Mouse (Mus musculus): ENCODE data around the gene Anapc15-ps. TPM values are rescaled to one million over a fixed set of nuclear protein-coding genes. Genes with fewer than 3 reads are reported as not detected.

Gene Anapc15-ps
- polyA plus RNA-seq, 1 experiment from 2014 or later: 0.45 TPM

DNA sequence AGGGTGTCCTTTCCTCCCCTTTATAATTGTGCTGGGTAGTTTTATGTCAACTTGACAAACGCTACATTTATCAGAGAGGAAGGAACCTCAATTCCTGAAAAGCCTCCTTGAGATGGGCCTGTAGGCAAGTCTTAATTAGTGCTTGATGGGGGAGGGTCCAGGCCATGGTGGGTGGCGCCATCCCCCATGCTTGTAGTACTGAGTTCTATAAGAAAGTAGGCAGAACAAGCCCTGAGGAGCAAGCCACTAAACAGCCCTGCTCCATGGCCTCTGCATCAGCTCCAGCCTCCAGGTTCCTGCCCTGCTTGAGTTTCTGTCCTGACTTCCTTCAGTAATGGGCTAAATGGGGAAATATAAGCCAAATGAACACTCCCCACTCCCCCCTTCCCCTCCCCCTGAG lies 5.4 kb upstream of the Anapc15-ps start:
- peaks cover 19% of the 10 kb centered on the region for H3K4me1 ChIP-seq
- H3K9me3 ChIP-seq: no peaks in the 10 kb centered on the region
- H3K36me3 ChIP-seq: no peaks in the 10 kb centered on the region
- no peak overlapping the region for H3K4me3 ChIP-seq
- ATAC-seq (ENCODE audit: borderline replicate concordance, extremely low read depth, low FRiP score, low TSS enrichment): no peak
- no peak overlapping the region for H3K9ac ChIP-seq
- no peak overlapping the region for H3K4me2 ChIP-seq
- no peaks in the 10 kb centered on the region for H3K27me3 ChIP-seq
- WGBS: 62% methylated on average over 2 of the region's 2 CpGs
- no peak overlapping the region for H3K27ac ChIP-seq

GRCm38 (mm10) chr10:95678241-95678640 lies 5.0 kb upstream of the Anapc15-ps start:
- WGBS: 45% methylated on average over 7 of the region's 7 CpGs
- Histone ChIP-seq H3K36me3 (no peaks in the 10 kb centered on the region), H3K4me1 (peaks cover 19% of the 10 kb centered on the region), H3K4me2 (no peak overlapping the region), H3K4me3 (no peak overlapping the region), H3K9me3 (no peaks in the 10 kb centered on the region), H3K27me3 (no peaks in the 10 kb centered on the region), H3K27ac (0 out of 2 replicates have a peak overlapping the region, but pooled peaks have one; percentile 20), H3K9ac (no peak overlapping the region)
- ATAC-seq (ENCODE audit: borderline replicate concordance, extremely low read depth, low FRiP score, low TSS enrichment): no peak

DNA sequence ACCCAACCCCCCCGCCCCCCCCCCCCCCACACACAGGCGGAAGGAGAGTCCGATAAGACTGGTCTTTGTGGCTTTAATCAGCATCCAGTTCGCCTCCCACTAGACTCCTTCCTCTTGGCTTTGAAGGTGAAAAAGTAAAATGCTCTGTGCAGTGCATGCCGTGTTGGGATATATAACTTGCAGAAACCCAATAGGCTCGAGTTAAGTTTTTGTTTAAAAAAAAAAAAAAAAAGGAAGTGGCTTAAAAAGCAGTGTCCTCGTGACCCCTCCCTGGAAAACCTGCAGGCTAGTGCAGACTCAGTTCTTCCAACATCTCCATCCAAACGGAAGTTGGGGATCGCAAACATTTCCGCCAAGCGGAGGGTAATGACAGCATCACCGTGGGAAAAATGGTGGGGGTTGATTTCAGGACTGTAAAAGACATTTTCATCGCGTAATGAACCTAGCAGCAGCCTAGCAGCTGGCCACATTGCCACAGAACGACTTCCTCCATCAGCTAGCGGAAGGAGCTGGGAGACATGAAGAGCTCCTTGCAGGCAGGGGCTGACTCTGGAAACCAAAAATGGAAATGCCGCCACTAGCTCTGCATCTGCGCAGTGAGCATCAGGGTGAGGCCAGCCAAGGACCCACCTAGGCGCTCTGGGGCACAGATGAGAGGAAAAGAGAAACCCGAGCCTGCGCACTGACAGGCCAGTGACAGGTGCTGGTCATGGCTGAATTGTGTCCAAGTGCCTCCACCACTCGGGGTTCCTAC lies 4.3 kb upstream of the Anapc15-ps start:
- Histone ChIP-seq H3K9me3 (no peaks in the 10 kb centered on the region), H3K27ac (0 out of 2 replicates have a peak overlapping the region, but pooled peaks have one; percentile 20), H3K4me3 (peak overlapping the region; percentile 24), H3K4me1 (peaks cover 19% of the 10 kb centered on the region), H3K9ac (no peak overlapping the region), H3K36me3 (no peaks in the 10 kb centered on the region), H3K27me3 (no peaks in the 10 kb centered on the region), H3K4me2 (peak overlapping the region; percentile 48)
- 0 out of 2 replicates have a peak, but pooled peaks have one; percentile 50 for ATAC-seq (ENCODE audit: borderline replicate concordance, extremely low read depth, low FRiP score, low TSS enrichment)
- WGBS: 25% methylated on average over 22 of the region's 22 CpGs

GRCm38 (mm10) chr10:95676991-95677355 lies 3.7 kb upstream of the Anapc15-ps start:
- Histone ChIP-seq H3K27me3 (no peaks in the 10 kb centered on the region), H3K4me1 (peaks cover 19% of the 10 kb centered on the region), H3K9me3 (no peaks in the 10 kb centered on the region), H3K4me2 (peak overlapping the region; percentile 48), H3K9ac (no peak overlapping the region), H3K36me3 (no peaks in the 10 kb centered on the region), H3K4me3 (no peak overlapping the region), H3K27ac (no peak overlapping the region)
- WGBS: 56% methylated on average over 5 of the region's 5 CpGs
- no peak for ATAC-seq (ENCODE audit: borderline replicate concordance, extremely low read depth, low FRiP score, low TSS enrichment)

GRCm38 (mm10) chr10:95676387-95676786 lies 3.1 kb upstream of the Anapc15-ps start:
- Histone ChIP-seq H3K4me1 (peaks cover 19% of the 10 kb centered on the region), H3K4me3 (no peak overlapping the region), H3K36me3 (no peaks in the 10 kb centered on the region), H3K9ac (no peak overlapping the region), H3K27me3 (no peaks in the 10 kb centered on the region), H3K27ac (no peak overlapping the region), H3K9me3 (no peaks in the 10 kb centered on the region), H3K4me2 (no peak overlapping the region)
- 87% methylated on average over 2 of the region's 2 CpGs for whole genome bisulfite sequencing
- ATAC-seq (ENCODE audit: borderline replicate concordance, extremely low read depth, low FRiP score, low TSS enrichment): no peak

DNA sequence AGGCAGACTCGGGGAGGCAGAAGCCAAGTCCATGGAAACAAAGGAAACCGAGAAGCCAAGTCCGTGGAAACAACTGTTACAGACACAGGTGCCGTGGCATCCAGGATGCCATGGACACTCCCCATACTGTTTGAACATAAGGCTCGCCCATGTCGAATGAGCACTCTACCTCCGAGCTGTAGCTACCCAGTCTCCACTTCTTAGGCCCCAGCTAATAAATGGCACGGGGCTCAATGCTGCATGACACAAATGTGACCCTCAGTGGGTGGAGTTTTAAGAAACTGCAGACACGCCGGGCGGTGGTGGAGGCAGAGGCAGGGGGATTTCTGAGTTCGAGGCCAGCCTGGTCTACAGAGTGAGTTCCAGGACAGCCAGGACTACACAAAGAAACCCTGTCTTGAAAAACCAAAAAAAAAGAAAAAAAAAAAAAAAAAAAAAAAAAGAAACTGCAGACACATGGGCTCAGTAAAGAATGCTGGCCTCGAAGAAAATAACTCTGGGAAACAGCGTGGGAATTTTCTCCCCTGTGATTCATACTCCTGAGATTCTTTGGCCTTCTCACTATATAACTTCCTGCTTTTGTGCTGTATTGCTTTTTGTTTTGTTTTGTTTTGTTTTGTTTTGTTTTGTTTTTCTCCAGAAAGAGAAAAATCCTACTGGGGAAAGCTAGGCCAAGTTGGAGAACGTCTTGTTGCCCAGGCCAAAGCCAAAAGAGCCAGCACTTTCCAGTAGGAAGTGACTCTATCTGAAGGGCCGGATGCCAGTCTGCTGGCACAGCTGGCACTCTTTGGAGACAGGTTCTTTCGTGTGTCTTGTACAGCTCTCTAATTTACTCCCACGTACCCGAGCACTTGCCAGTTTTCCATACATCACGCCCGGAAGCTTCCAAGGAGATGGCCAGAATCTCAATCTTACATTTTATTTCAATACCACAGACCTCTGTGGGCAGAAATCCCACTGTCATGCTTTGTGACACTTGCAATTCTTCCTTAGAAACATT lies 2.2 kb downstream of the Anapc15-ps start:
- Histone ChIP-seq H3K4me2 (no peak overlapping the region), H3K4me1 (no peaks in the 10 kb centered on the region), H3K4me3 (no peak overlapping the region), H3K9me3 (no peaks in the 10 kb centered on the region), H3K36me3 (no peaks in the 10 kb centered on the region), H3K9ac (no peak overlapping the region), H3K27me3 (no peaks in the 10 kb centered on the region), H3K27ac (no peak overlapping the region)
- 81% methylated on average over 21 of the region's 21 CpGs for WGBS
- no peak for ATAC-seq (ENCODE audit: borderline replicate concordance, extremely low read depth, low FRiP score, low TSS enrichment)

DNA sequence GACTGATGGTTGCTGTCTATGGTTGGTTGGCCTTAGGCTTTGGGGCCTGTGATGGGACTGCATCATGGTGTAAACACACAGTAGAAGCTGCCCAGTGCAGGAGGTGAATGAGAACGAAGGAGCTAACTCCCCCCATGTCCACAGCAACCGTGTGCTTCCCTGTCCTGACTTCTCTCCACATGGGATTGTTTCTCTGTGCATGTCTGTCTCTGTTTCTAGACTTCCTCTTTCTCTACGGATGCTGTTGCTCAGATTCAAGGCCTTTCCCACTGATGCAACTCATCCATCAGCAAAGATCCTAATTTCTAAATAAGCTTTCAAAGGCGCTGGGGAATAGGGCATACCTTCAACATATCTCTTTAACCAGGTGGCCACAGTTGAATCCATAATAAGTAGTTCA lies 3.4 kb downstream of the Anapc15-ps start:
- Histone ChIP-seq H3K9ac (no peak overlapping the region), H3K4me1 (no peaks in the 10 kb centered on the region), H3K4me2 (no peak overlapping the region), H3K36me3 (no peaks in the 10 kb centered on the region), H3K27ac (no peak overlapping the region), H3K4me3 (no peak overlapping the region), H3K9me3 (no peaks in the 10 kb centered on the region), H3K27me3 (no peaks in the 10 kb centered on the region)
- 74% methylated on average over 4 of the region's 4 CpGs for WGBS
- ATAC-seq (ENCODE audit: borderline replicate concordance, extremely low read depth, low FRiP score, low TSS enrichment): no peak

DNA sequence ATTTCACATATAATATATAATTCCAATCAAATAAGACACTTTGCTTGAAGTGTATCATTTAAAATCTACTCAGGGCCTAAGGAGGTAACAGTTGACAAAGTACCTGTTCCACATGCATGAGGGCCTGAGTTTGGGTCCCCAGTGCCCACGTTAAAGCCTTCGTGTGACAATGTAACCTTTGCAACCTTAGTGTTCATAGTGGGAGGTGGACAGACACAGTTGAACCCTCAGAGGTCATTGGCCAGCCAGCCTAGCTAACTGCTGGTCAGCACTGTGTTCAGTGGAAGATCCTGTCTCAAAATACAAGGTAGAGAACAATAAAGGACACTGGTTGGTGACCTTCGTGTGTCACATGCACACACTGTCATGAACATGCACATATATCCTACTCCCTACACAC lies 4.2 kb downstream of the Anapc15-ps start:
- WGBS: 80% methylated on average over 3 of the region's 3 CpGs

DNA sequence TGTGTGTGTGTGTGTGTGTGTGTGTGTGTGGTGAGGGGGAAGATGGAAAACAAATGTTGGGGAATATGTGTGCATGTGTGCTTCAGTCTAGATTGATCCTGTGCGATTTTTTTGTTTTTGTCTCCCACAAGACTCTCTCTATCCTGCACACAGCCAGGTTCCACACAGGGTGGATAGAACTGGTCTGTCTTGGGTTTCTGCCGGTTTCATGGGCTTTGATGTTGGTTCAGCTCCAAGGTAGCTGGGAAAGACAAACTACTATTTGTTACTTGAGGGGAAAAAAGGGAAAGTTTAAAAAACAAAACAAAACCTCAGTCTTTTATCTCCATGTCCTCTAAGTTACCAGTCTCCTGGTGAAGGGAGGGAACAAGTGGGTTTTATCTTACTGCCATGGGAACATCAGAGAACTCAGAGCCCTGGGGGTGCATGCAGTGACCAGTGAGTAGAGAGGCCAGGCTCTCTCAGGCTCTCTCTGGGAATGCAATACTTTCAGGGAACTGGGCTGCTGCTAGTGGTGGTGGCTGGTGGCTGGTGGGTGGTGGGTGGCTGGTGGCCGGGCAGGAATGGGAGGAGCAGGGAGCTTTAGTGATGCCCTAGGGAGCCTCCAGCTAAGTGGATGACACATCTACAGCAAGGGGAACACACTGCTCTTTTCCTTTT lies 5.8 kb downstream of the Anapc15-ps start:
- Histone ChIP-seq H3K27ac (no peak overlapping the region), H3K9ac (no peak overlapping the region), H3K4me3 (no peak overlapping the region), H3K36me3 (no peaks in the 10 kb centered on the region), H3K9me3 (no peaks in the 10 kb centered on the region), H3K4me2 (no peak overlapping the region), H3K27me3 (no peaks in the 10 kb centered on the region), H3K4me1 (no peaks in the 10 kb centered on the region)
- WGBS: 65% methylated on average over 3 of the region's 3 CpGs
- no peak for ATAC-seq (ENCODE audit: borderline replicate concordance, extremely low read depth, low FRiP score, low TSS enrichment)

More for the DNA sequence above, 4.2 kb downstream of the Anapc15-ps start:
- H3K4me3 ChIP-seq: no peak overlapping the region
- H3K9me3 ChIP-seq: no peaks in the 10 kb centered on the region
- H3K9ac ChIP-seq: no peak overlapping the region
- no peaks in the 10 kb centered on the region for H3K36me3 ChIP-seq
- H3K27me3 ChIP-seq: no peaks in the 10 kb centered on the region
- no peak overlapping the region for H3K27ac ChIP-seq
- no peak for ATAC-seq (ENCODE audit: borderline replicate concordance, extremely low read depth, low FRiP score, low TSS enrichment)
- H3K4me1 ChIP-seq: no peaks in the 10 kb centered on the region
- H3K4me2 ChIP-seq: no peak overlapping the region

DNA sequence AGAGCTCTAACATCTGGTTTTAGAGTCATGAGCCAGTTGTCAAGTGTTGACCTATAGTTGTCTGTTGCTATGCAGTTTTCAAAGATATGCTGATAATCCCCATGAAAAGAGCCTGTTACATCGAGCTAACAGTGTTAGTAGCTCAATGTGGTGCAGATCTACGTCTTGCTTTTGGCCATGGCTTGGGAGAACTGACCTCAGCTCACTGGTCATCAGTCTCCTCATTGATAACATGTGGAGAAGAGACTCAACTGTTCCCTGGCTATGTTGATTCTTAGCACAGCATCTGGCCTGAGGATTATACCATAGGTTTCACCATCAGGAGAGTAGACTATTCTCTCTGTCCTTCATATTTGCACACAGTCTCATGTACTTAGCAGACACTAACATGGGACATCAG lies 6.5 kb downstream of the Anapc15-ps start:
- no peak overlapping the region for H3K9ac ChIP-seq
- no peaks in the 10 kb centered on the region for H3K4me1 ChIP-seq
- H3K9me3 ChIP-seq: no peaks in the 10 kb centered on the region
- no peak overlapping the region for H3K4me3 ChIP-seq
- no peaks in the 10 kb centered on the region for H3K36me3 ChIP-seq
- no peak for ATAC-seq (ENCODE audit: borderline replicate concordance, extremely low read depth, low FRiP score, low TSS enrichment)
- no peak overlapping the region for H3K27ac ChIP-seq
- no peaks in the 10 kb centered on the region for H3K27me3 ChIP-seq
- H3K4me2 ChIP-seq: no peak overlapping the region
- WGBS: 54% methylated on average over 2 of the region's 2 CpGs

- ATAC-seq (ENCODE audit: borderline replicate concordance, extremely low read depth, low FRiP score, low TSS enrichment): no peak
- H3K27ac ChIP-seq: no peak overlapping the region
- WGBS: 28% methylated on average over 11 of the region's 11 CpGs
Measured at GRCm38 (mm10) chr10:95665426-95665990, 7.7 kb downstream of the Anapc15-ps start.

More at GRCm38 (mm10) chr10:95665426-95665990, 7.7 kb downstream of the Anapc15-ps start:
- H3K4me2 ChIP-seq: no peak overlapping the region
- H3K4me3 ChIP-seq: no peak overlapping the region
- H3K36me3 ChIP-seq: no peaks in the 10 kb centered on the region
- no peaks in the 10 kb centered on the region for H3K27me3 ChIP-seq
- H3K9ac ChIP-seq: no peak overlapping the region
- H3K4me1 ChIP-seq: no peaks in the 10 kb centered on the region
- H3K9me3 ChIP-seq: no peaks in the 10 kb centered on the region

Data from lung, embryonic 15.5 days (tissue).